Mouse (Mus musculus) lung, postnatal 0 days (tissue): ENCODE data around the gene Map9. TPM values are rescaled to one million over a fixed set of nuclear protein-coding genes. Genes with fewer than 3 reads are reported as not detected.
"Not testable (repeated sequence)": the region's sequence is repeated elsewhere in the genome, so short reads cannot be mapped to it uniquely, and the experiment has no call there.

Experiments used
- ATAC-seq: fragments of 200-750 bp; cut with Nextera tagmentation; 2 replicates; pipeline ENCODE4 v1.8.0; 2017; ENCODE audit warnings: moderate library complexity
- DNase-seq: peaks from one replicate; pipeline ENCODE4 v3.0.0-alpha.2; 2016; ENCODE audit warnings: low spot score
- H3K27ac ChIP-seq: fragments of 300-500 bp; sonication (generic); 2 replicates; pipeline ENCODE4 v1.5.1; 2014; ENCODE audit warnings: antibody characterized with exemption, mild to moderate bottlenecking, low read length, mixed read lengths
- H3K27me3 ChIP-seq: fragments of 300-500 bp; sonication (generic); replicated peaks from 2 replicates; pipeline ENCODE4 v1.6.1; 2014; ENCODE audit warnings: low read length, mixed read lengths; ENCODE audit not compliant: insufficient read depth
- H3K36me3 ChIP-seq: fragments of 300-500 bp; sonication (generic); 2 replicates; pipeline ENCODE4 v1.6.1; 2014; ENCODE audit warnings: low read length, mixed read lengths; ENCODE audit not compliant: insufficient read depth
- H3K4me1 ChIP-seq: fragments of 300-500 bp; sonication (generic); 2 replicates; pipeline ENCODE4 v1.6.1; 2014; ENCODE audit warnings: antibody characterized with exemption, low read depth, low read length, mixed read lengths; ENCODE audit not compliant: insufficient read depth
- H3K4me2 ChIP-seq: fragments of 300-500 bp; sonication (generic); replicated peaks from 2 replicates; pipeline ENCODE4 v1.6.1; 2014; ENCODE audit warnings: low read depth, mild to moderate bottlenecking, low read length, moderate library complexity, mixed read lengths
- H3K4me3 ChIP-seq: fragments of 300-500 bp; sonication (generic); 2 replicates; pipeline ENCODE4 v1.5.1; 2014; ENCODE audit warnings: low read depth, low read length
- H3K9ac ChIP-seq: fragments of 300-500 bp; sonication (generic); replicated peaks from 2 replicates; pipeline ENCODE4 v1.6.1; 2014; ENCODE audit warnings: low read depth, mild to moderate bottlenecking
- H3K9me3 ChIP-seq: fragments of 300-500 bp; sonication (generic); 2 replicates; pipeline ENCODE4 v1.6.1; 2016; ENCODE audit warnings: low read length, mixed read lengths
- CTCF ChIP-seq: IDR thresholded peaks from 2 replicates; pipeline ENCODE4 v1.5.1; 2016; ENCODE audit warnings: antibody characterized with exemption, mild to moderate bottlenecking
- EP300 ChIP-seq: IDR thresholded peaks from 2 replicates; pipeline ENCODE4 v1.6.1; 2016; ENCODE audit warnings: antibody characterized with exemption, mild to moderate bottlenecking, control low read depth
- WGBS: fragments of 180-500 bp; shearing (Covaris S2); extraction: QIAGEN DNeasy Blood & Tissue Kit; methylation state at CpG from one replicate; pipeline ENCODE4 v1.1.7; 2014; 5-methylcytosine and 5-hydroxymethylcytosine counted together
- polyA plus RNA-seq: library from polyadenylated mRNA; unstranded; fragments of >200 nt; fragmentation: Nextera tagmentation; extraction: Ambion mirVana; gene quantifications from 2 replicates; pipeline ENCODE4 v1.2.1, GENCODE M21; 2015

The Map9 gene
- polyA plus RNA-seq, 1 experiment from 2014 or later, result 5.2 TPM

DNA sequence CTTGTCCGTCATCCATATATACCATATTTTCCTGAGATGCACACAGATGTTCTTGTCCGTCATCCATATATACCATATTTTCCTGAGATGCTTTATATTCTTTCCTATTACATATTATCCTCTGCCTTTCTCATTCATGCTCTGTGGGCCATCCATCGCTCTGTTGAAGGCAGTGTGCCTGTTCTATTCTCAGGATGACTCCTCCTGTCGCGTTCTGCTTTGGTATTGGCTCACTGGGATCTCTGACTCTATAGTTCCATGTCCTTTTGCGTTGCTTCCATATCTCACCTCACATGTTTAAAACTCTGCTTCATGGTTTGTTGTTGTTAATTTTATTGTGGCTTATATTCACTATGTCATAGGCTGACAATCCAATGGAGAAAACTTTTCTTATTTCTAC lies 48.0 kb downstream of the Map9 start:
- Histone ChIP-seq H3K9me3 (no peaks in the 10 kb centered on the region), H3K4me3 (no peak overlapping the region), H3K9ac (no peak overlapping the region), H3K36me3 (no peaks in the 10 kb centered on the region), H3K4me1 (no peaks in the 10 kb centered on the region), H3K4me2 (no peak overlapping the region), H3K27me3 (no peaks in the 10 kb centered on the region), H3K27ac (no peak overlapping the region)
- TF ChIP-seq CTCF, result no peak
- no peak for TF ChIP-seq EP300
- DNase-seq, result no peak
- 87% methylated on average over 6 of the region's 6 CpGs for WGBS
- ATAC-seq, result no peak

GRCm38 (mm10) chr3:82406336-82406735 lies 48.5 kb downstream of the Map9 start:
- no peak overlapping the region for H3K27ac ChIP-seq
- 68% methylated on average over 3 of the region's 3 CpGs for WGBS
- DNase-seq (no peak), ATAC-seq (no peak)
- H3K4me1 ChIP-seq, result no peaks in the 10 kb centered on the region
- no peak for TF ChIP-seq EP300
- no peak for TF ChIP-seq CTCF
- no peaks in the 10 kb centered on the region for H3K9me3 ChIP-seq
- no peaks in the 10 kb centered on the region for H3K27me3 ChIP-seq
- no peak overlapping the region for H3K9ac ChIP-seq
- H3K4me2 ChIP-seq, result no peak overlapping the region
- no peak overlapping the region for H3K4me3 ChIP-seq
- no peaks in the 10 kb centered on the region for H3K36me3 ChIP-seq

DNA sequence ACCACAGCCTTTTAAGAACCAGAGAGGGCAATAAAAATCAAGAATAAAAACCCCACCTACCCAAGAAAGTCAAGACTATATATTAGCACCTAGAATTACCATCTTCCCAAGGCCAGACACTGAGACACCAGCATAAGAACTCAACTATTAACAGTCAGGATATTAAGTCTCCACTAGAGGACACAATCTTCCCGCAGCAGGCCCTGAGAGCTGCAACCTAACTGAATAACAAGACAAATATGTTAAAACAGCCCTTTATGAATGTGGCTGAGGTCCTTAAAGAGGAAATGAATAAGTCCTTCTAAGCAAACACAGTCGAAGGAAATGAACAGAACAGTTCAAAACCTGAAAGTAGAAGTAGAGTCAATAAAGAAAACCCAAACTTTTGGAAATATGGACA lies 49.6 kb downstream of the Map9 start:
- Histone ChIP-seq H3K27me3 (no peaks in the 10 kb centered on the region), H3K36me3 (no peaks in the 10 kb centered on the region), H3K27ac (no peak overlapping the region), H3K9ac (no peak overlapping the region), H3K9me3 (no peaks in the 10 kb centered on the region), H3K4me3 (no peak overlapping the region), H3K4me2 (no peak overlapping the region), H3K4me1 (no peaks in the 10 kb centered on the region)
- TF ChIP-seq EP300, result no peak
- peak; percentile 34 for TF ChIP-seq CTCF
- no peak for DNase-seq
- no peak for ATAC-seq
- WGBS, result 46% methylated on average over 2 of the region's 2 CpGs

DNA sequence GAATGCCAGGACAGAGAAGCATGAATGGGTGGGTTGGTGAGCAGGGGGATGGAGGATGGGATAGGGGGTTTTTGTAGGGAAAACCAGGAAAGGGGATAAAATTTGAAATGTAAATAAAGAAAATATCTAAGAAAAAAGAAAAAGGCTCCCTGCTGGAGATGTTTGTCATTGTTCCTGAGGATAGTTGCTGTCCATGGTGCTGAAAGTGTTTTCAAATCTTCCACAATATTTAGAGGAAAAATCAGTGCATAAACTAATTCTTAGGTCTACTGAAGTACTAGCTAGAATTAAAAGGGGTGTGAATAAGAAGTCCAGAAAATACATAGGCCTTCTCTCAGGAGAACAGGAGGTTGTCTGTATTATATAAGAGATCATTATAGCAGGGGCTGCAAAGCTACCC lies 54.6 kb downstream of the Map9 start:
- Histone ChIP-seq H3K27me3 (no peaks in the 10 kb centered on the region), H3K9ac (no peak overlapping the region), H3K4me3 (no peak overlapping the region), H3K36me3 (no peaks in the 10 kb centered on the region), H3K4me2 (no peak overlapping the region), H3K9me3 (no peaks in the 10 kb centered on the region), H3K4me1 (no peaks in the 10 kb centered on the region), H3K27ac (no peak overlapping the region)
- TF ChIP-seq EP300, result no peak
- TF ChIP-seq CTCF, result peak; percentile 33
- no peak for ATAC-seq
- DNase-seq, result peak; percentile 49

DNA sequence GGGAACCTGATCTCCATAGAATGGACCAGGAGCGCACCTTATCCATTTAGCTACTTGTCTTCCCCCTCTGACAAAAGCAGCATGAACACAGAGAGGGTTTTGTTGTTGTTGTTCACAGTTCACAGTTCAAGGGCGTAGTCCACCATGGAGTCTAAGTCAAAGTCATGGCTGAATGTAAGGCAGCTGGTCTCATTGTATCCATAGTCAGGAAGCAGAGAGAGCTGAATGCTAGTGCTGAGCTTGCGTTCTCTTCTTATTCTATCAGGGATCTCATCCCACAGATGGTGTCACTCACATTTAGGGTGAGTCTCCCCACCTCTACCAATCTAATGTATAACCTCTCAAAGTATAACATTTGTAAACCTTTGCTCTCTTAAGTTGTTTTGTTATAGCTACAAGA lies 60.1 kb downstream of the Map9 start:
- Histone ChIP-seq H3K27me3 (no peaks in the 10 kb centered on the region), H3K9me3 (no peaks in the 10 kb centered on the region), H3K4me2 (no peak overlapping the region), H3K36me3 (no peaks in the 10 kb centered on the region), H3K27ac (no peak overlapping the region), H3K4me1 (no peaks in the 10 kb centered on the region), H3K9ac (no peak overlapping the region), H3K4me3 (no peak overlapping the region)
- TF ChIP-seq CTCF (no peak), EP300 (no peak)
- 85% methylated on average over 3 of the region's 3 CpGs for WGBS
- ATAC-seq, result no peak
- DNase-seq, result no peak

- TF ChIP-seq EP300, result no peak
- no peak for TF ChIP-seq CTCF
- no peak overlapping the region for H3K27ac ChIP-seq
- no peak overlapping the region for H3K4me3 ChIP-seq
- H3K9ac ChIP-seq, result no peak overlapping the region
- no peak for DNase-seq
- H3K9me3 ChIP-seq, result no peaks in the 10 kb centered on the region
- H3K27me3 ChIP-seq, result no peaks in the 10 kb centered on the region
- H3K4me1 ChIP-seq, result no peaks in the 10 kb centered on the region
- no peaks in the 10 kb centered on the region for H3K36me3 ChIP-seq
- WGBS, result 90% methylated on average over 8 of the region's 8 CpGs
- no peak overlapping the region for H3K4me2 ChIP-seq
- no peak for ATAC-seq
Observed at GRCm38 (mm10) chr3:82435351-82435750, 77.5 kb downstream of the Map9 start.

GRCm38 (mm10) chr3:82440976-82441375 lies 83.1 kb downstream of the Map9 start:
- ATAC-seq (no peak), DNase-seq (no peak)
- no peak overlapping the region for H3K4me3 ChIP-seq
- H3K36me3 ChIP-seq, result no peaks in the 10 kb centered on the region
- H3K27me3 ChIP-seq, result no peaks in the 10 kb centered on the region
- H3K4me2 ChIP-seq, result no peak overlapping the region
- no peak overlapping the region for H3K9ac ChIP-seq
- 48% methylated on average over 3 of the region's 3 CpGs for WGBS
- TF ChIP-seq EP300 (no peak), CTCF (no peak)
- H3K27ac ChIP-seq, result no peak overlapping the region
- no peaks in the 10 kb centered on the region for H3K4me1 ChIP-seq
- H3K9me3 ChIP-seq, result no peaks in the 10 kb centered on the region

GRCm38 (mm10) chr3:82441601-82442000 lies 83.8 kb downstream of the Map9 start:
- H3K4me1 ChIP-seq, H3K27ac ChIP-seq, H3K27me3 ChIP-seq, ATAC-seq, H3K9me3 ChIP-seq, H3K4me2 ChIP-seq, DNase-seq, H3K36me3 ChIP-seq, H3K9ac ChIP-seq, H3K4me3 ChIP-seq: not testable (repeated sequence)
